Mouse (Mus musculus): ENCODE data around the gene Tmem223. TPM values are rescaled to one million over a fixed set of nuclear protein-coding genes. Genes with fewer than 3 reads are reported as not detected.

The Tmem223 gene
- polyA plus RNA-seq, 1 experiment from 2014 or later: 235 TPM

GRCm38 (mm10) chr19:8786008-8786781 is 15.4 kb downstream of the Tmem223 start, which contains the start of gene Taf6l:
Gene Taf6l (minus strand): TSS chr19:8786417.
- WGBS: under 1% methylated on average over 31 of the region's 32 CpGs
- Histone ChIP-seq H3K4me3 (replicated peaks) (peak within 1 kb of the TSS; percentile 74), H3K27me3 (replicated peaks) (no peaks in the 10 kb centered on the region), H3K4me1 (peaks cover 18% of the 10 kb centered on the region), H3K9me3 (replicated peaks) (no peaks in the 10 kb centered on the region), H3K4me2 (peak within 1 kb of the TSS; percentile 71), H3K9ac (replicated peaks) (peak within 1 kb of the TSS; percentile 69), H3K27ac (replicated peaks) (peak within 1 kb of the TSS; percentile 87), H3K36me3 (peaks cover 31% of the 10 kb centered on the region)
- ATAC-seq (ENCODE audit: low FRiP score): peak; percentile 99

- no peak overlapping the region for H3K27ac ChIP-seq (replicated peaks)
- WGBS: 22% methylated on average over 3 of the region's 3 CpGs
- peaks cover 18% of the 10 kb centered on the region for H3K4me1 ChIP-seq
- no peaks in the 10 kb centered on the region for H3K27me3 ChIP-seq (replicated peaks)
- H3K4me2 ChIP-seq: no peak overlapping the region
- no peaks in the 10 kb centered on the region for H3K9me3 ChIP-seq (replicated peaks)
- no peak overlapping the region for H3K9ac ChIP-seq (replicated peaks)
- no peak for ATAC-seq (ENCODE audit: low FRiP score)
- H3K36me3 ChIP-seq: peaks cover 21% of the 10 kb centered on the region
- no peak overlapping the region for H3K4me3 ChIP-seq (replicated peaks)
Measured at GRCm38 (mm10) chr19:8788521-8788920, 17.7 kb downstream of the Tmem223 start.

- H3K4me2 ChIP-seq: no peak overlapping the region
- no peaks in the 10 kb centered on the region for H3K27me3 ChIP-seq (replicated peaks)
- H3K9ac ChIP-seq (replicated peaks): no peak overlapping the region
- peaks cover 26% of the 10 kb centered on the region for H3K36me3 ChIP-seq
- H3K9me3 ChIP-seq (replicated peaks): no peaks in the 10 kb centered on the region
- ATAC-seq (ENCODE audit: low FRiP score): no peak
- H3K4me1 ChIP-seq: peaks cover 18% of the 10 kb centered on the region
- 69% methylated on average over 1 of the region's 1 CpGs for WGBS
- no peak overlapping the region for H3K27ac ChIP-seq (replicated peaks)
- H3K4me3 ChIP-seq (replicated peaks): no peak overlapping the region
Measured at GRCm38 (mm10) chr19:8789171-8789570, 18.4 kb downstream of the Tmem223 start.

GRCm38 (mm10) chr19:8790171-8790570 is 19.4 kb downstream of the Tmem223 start:
- Histone ChIP-seq H3K4me2 (no peak overlapping the region), H3K9ac (replicated peaks) (no peak overlapping the region), H3K27me3 (replicated peaks) (no peaks in the 10 kb centered on the region), H3K9me3 (replicated peaks) (no peaks in the 10 kb centered on the region), H3K27ac (replicated peaks) (no peak overlapping the region), H3K4me3 (replicated peaks) (no peak overlapping the region), H3K36me3 (peaks cover 36% of the 10 kb centered on the region), H3K4me1 (peaks cover 12% of the 10 kb centered on the region)
- ATAC-seq (ENCODE audit: low FRiP score): no peak
- WGBS: 81% methylated on average over 7 of the region's 7 CpGs

GRCm38 (mm10) chr19:8798264-8798946 is 27.6 kb downstream of the Tmem223 start, which contains the start of gene Polr2g:
Gene Polr2g (minus strand): TSS chr19:8798577.
- Histone ChIP-seq H3K36me3 (peaks cover 20% of the 10 kb centered on the region), H3K27me3 (replicated peaks) (no peaks in the 10 kb centered on the region), H3K4me3 (replicated peaks) (peak within 1 kb of the TSS; percentile 85), H3K9me3 (replicated peaks) (no peaks in the 10 kb centered on the region), H3K9ac (replicated peaks) (peak within 1 kb of the TSS; percentile 73), H3K27ac (replicated peaks) (peak within 1 kb of the TSS; percentile 78), H3K4me1 (peaks cover 29% of the 10 kb centered on the region), H3K4me2 (peak within 1 kb of the TSS; percentile 84)
- WGBS: 2% methylated on average over 25 of the region's 25 CpGs
- ATAC-seq (ENCODE audit: low FRiP score): peak; percentile 82

- Histone ChIP-seq H3K9me3 (replicated peaks) (no peaks in the 10 kb centered on the region), H3K27ac (replicated peaks) (peak overlapping the region; percentile 62), H3K36me3 (peaks cover 15% of the 10 kb centered on the region), H3K9ac (replicated peaks) (no peak overlapping the region), H3K27me3 (replicated peaks) (no peaks in the 10 kb centered on the region), H3K4me2 (peak overlapping the region; percentile 84), H3K4me3 (replicated peaks) (no peak overlapping the region; the same call in 1 of the 2 replicates), H3K4me1 (peaks cover 35% of the 10 kb centered on the region)
- ATAC-seq (ENCODE audit: low FRiP score): no peak
Measured at GRCm38 (mm10) chr19:8798947-8799315, 28.1 kb downstream of the Tmem223 start.

GRCm38 (mm10) chr19:8802130-8802821 is 31.5 kb downstream of the Tmem223 start, which contains the start of gene Zbtb3:
Gene Zbtb3 (plus strand): TSS chr19:8802555.
- H3K36me3 ChIP-seq: peaks cover 23% of the 10 kb centered on the region
- peak within 1 kb of the TSS; percentile 63 for H3K4me3 ChIP-seq (replicated peaks)
- H3K27me3 ChIP-seq (replicated peaks): no peaks in the 10 kb centered on the region
- H3K27ac ChIP-seq (replicated peaks): peak within 1 kb of the TSS; percentile 92
- H3K9me3 ChIP-seq (replicated peaks): no peaks in the 10 kb centered on the region
- peaks cover 42% of the 10 kb centered on the region for H3K4me1 ChIP-seq
- peak within 1 kb of the TSS; percentile 79 for H3K4me2 ChIP-seq
- H3K9ac ChIP-seq (replicated peaks): peak within 1 kb of the TSS; percentile 50
- under 1% methylated on average over 30 of the region's 30 CpGs for WGBS
- ATAC-seq (ENCODE audit: low FRiP score): peak; percentile 97

GRCm38 (mm10) chr19:8803204-8803780 is 32.5 kb downstream of the Tmem223 start:
- Histone ChIP-seq H3K36me3 (peaks cover 26% of the 10 kb centered on the region), H3K27me3 (replicated peaks) (no peaks in the 10 kb centered on the region), H3K4me1 (peaks cover 35% of the 10 kb centered on the region), H3K27ac (replicated peaks) (peak overlapping the region; percentile 92; the same call in 1 of the 2 replicates), H3K4me3 (replicated peaks) (peak overlapping the region; percentile 63), H3K4me2 (peak overlapping the region; percentile 79), H3K9me3 (replicated peaks) (no peaks in the 10 kb centered on the region), H3K9ac (replicated peaks) (no peak overlapping the region)
- no peak for ATAC-seq (ENCODE audit: low FRiP score)
- WGBS: 92% methylated on average over 9 of the region's 9 CpGs

GRCm38 (mm10) chr19:8803879-8804660 is 33.3 kb downstream of the Tmem223 start:
- Histone ChIP-seq H3K4me1 (peaks cover 29% of the 10 kb centered on the region), H3K27me3 (replicated peaks) (no peaks in the 10 kb centered on the region), H3K4me3 (replicated peaks) (no peak overlapping the region), H3K36me3 (peaks cover 31% of the 10 kb centered on the region), H3K9me3 (replicated peaks) (no peaks in the 10 kb centered on the region), H3K4me2 (no peak overlapping the region), H3K27ac (replicated peaks) (no peak overlapping the region), H3K9ac (replicated peaks) (no peak overlapping the region)
- no peak for ATAC-seq (ENCODE audit: low FRiP score)
- 94% methylated on average over 11 of the region's 11 CpGs for WGBS

GRCm38 (mm10) chr19:8806810-8807209 is 36.0 kb downstream of the Tmem223 start:
- H3K27ac ChIP-seq (replicated peaks): no peak overlapping the region
- H3K4me2 ChIP-seq: no peak overlapping the region
- H3K4me1 ChIP-seq: peaks cover 26% of the 10 kb centered on the region
- no peak overlapping the region for H3K4me3 ChIP-seq (replicated peaks)
- H3K27me3 ChIP-seq (replicated peaks): no peaks in the 10 kb centered on the region
- no peak overlapping the region for H3K9ac ChIP-seq (replicated peaks)
- WGBS: 92% methylated on average over 5 of the region's 5 CpGs
- no peaks in the 10 kb centered on the region for H3K9me3 ChIP-seq (replicated peaks)
- H3K36me3 ChIP-seq: peaks cover 49% of the 10 kb centered on the region
- no peak for ATAC-seq (ENCODE audit: low FRiP score)
